Mouse (Mus musculus): Measurements from ENCODE around the gene Svs3b.
"Not testable (repeated sequence)": the region's sequence is repeated elsewhere in the genome, so short reads cannot be mapped to it uniquely, and the experiment has no call there.

Svs3b gene

DNA sequence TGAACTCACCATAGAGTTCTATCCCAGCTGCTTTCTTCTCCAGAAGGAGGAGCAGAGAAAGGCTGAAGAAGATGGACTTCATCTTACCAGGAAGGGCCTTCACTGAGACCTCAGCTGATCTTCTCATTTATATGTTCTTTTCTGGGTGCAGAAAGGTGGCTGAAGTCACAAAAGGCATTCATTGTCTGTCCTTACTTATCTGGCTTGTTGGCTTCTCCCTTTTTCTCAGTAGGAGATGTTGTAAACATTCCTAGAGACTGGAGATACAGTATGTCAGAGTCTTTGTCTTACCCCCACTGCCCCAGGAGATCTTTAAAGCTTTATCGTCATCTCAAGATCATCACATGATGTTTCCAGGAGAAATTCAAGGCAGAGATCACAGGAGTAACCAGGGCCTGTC, at the start of gene Svs3b:
Gene Svs3b (minus strand): TSS at position 101 of the 400 bp plus-strand sequence.
- not testable (repeated sequence) for DNase-seq

- not testable (repeated sequence) for DNase-seq
These were observed 32.5 kb upstream of the Svs3b start, which contains the start of gene Svs3a for GRCm38 (mm10) chr2:164288968-164289367. Gene Svs3a, plus strand, starts transcription at chr2:164289268.

DNA sequence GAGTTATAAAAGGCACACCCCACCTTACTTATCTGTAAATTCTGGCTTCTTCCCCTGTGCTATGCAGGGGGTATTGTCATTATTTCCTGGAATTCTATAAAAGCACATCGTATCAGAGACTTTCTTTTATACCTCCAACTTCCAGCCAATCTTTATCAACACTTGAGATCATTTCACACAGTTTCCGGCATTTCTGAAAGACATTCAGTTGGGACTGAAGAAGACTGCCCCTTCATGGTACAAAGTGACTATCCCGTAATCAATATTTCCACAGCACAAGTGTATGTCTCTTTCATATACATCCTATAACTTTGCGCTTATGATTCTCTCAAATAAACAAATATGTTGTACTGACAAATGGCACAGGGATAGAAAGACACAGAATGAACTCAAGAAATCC, 21.9 kb upstream of the Svs3b start, which contains the start of gene Svs4:
Gene Svs4 (minus strand): TSS at position 101 of the 400 bp plus-strand sequence.
- no peak for DNase-seq

DNA sequence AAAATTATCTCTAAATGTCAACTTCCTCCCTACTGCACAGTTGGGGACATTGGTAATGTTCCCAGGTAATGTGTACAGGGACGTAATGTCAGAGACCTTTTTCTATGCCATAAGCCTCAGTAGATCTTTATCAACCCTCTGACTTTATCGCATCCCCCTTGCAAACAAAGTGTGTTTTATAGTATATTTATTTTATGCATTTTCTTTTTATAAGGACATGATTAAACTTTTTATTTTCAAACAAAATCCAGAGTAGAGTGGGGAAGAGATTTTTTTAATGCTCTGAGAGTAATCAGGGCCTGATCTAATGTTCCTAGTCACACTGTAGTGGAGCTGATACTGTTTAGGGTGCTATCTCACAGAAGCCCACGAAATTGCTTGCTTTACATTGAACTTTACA, 18.1 kb downstream of the Svs3b start, which contains the start of gene Svs2:
Gene Svs2 (minus strand): TSS at position 101 of the 400 bp plus-strand sequence.
- DNase-seq: no peak

DNA sequence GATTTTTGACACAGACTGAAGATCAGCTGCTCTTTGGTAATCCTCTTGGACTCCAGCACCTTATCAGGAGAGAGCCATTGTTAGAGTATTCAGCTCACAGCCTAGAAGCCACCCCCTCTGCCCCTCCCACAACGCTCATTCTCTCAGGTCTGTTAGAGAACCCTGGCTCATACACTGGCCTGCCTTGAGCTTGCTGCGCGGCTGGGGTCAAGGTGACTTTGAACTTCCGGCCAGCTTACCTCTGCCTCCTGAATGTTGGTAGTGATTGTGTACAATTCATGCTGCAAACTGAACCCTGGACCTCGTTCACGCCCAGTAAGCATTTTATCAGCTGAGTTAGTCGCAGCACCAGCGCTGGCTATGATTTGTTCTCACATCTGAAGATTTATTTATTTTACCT, 23.8 kb downstream of the Svs3b start:
- no peak for DNase-seq

DNA sequence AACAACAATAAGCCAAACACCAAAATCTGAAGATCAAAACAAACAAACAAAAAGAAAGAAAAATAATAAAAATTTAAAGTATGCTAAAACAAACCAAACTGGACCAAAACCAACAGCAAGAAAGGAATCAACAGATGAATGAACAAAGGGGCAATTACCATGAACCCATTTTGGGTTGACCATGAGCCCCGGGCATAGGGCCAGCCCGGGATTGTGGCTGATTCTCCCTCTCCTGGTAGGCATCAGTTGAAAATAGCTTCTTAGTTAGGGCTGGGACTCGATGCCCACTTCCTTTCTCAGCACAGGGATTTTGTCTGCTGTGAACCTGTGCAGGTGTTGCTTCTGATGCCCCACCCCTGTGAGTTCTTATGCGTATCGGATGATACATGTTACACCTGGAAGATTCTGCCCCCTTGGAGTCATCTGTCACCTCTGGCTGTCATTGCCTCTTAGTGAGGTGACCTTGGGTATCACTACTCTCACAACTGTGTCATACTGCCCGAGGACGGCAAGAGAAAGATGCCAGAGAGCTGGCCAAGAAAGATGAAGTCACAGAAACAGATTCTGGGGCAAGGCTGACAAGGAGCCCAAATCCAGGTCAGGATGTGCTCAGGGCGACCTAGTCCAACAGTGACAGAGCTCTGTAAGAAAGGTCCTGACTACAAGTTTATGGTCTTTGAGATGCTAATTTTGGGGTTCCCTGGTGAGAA, 27.9 kb downstream of the Svs3b start:
- no peak for DNase-seq

GRCm38 (mm10) chr2:164221522-164221921, 34.9 kb downstream of the Svs3b start, which contains the start of gene Wfdc15b:
Gene Wfdc15b, minus strand, starts transcription at chr2:164221660.
- no peak for DNase-seq

GRCm38 (mm10) chr2:164219295-164219694, 37.1 kb downstream of the Svs3b start:
- DNase-seq: no peak

DNA sequence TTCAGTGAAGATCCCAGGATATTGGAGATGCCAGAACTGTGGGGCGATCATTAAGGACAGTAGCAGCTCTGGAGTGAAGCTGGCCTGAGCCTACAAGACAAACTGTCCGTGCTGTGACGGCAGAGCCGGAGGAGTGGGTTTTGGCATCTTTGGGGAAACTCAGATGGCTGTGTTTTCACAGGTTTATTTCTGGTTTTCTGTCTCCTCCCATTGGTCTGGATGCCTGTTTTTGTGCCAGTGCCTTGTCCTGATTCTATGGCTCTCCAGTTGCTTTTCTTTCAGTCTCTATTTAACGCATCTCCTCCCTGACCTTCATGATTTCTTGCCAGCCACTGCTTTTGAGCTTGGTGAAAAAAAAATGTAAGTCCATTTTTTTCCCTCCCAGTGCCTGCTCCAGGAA, 43.7 kb downstream of the Svs3b start:
- DNase-seq: no peak

GRCm38 (mm10) chr2:164210892-164211291, 45.5 kb downstream of the Svs3b start:
- no peak for DNase-seq

GRCm38 (mm10) chr2:164206676-164207075, 49.8 kb downstream of the Svs3b start:
- no peak for DNase-seq

DNA sequence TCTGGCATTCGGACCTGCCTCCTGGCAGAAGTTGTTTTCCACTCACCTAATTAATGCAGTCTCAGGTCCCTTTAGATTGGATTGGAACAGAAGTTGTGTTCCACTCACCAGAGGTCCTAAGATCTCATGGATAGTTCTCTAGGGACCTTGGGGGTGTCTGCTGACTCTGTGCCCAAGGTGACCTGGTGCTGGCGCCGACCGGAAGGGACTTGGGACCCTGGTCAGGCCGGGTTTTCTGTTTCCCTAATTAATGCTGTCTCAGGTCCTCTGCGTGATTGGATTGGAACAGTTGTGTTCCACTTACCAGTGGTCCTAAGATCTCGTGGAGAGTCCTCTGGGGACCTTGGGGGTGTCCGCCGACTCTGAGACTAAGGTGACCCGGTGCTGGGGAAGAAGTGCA, 50.4 kb downstream of the Svs3b start:
- not testable (repeated sequence) for DNase-seq

All from right cerebral cortex, postnatal 4 days (tissue).